ENCODE assay signal across 27 mouse cellular contexts in genomic region chr2:131587521-131587920, GRCm38 (mm10). TPM values are rescaled to one million over a fixed set of nuclear protein-coding genes. Genes with fewer than 3 reads are reported as not detected.
DNase-seq lines count a peak whose midpoint lies in the region; ATAC-seq and TF ChIP-seq lines count a peak whose summit lies in the region.
"Had no signal": no experiment of that assay in that cellular context is flagged by ENCODE, and none has a peak within 500 bp of the region (broad histone marks: within the 10 kb centered on the region; RNA-seq: fewer than 3 reads in every experiment).

No protein-coding gene starts in this region.

- no peaks in the 10 kb centered on the region for H3K4me1 ChIP-seq in midbrain, postnatal 0 days (ENCODE audit: insufficient read depth, low read length)
- H3K4me1 ChIP-seq: embryonic facial prominence, embryonic 10.5 days; embryonic facial prominence, embryonic 13.5 days; forebrain, embryonic 13.5 days; hindbrain, embryonic 12.5 days; hindbrain, embryonic 15.5 days had no signal

- no peak overlapping the region for H3K4me3 ChIP-seq in midbrain, postnatal 0 days (ENCODE audit: low read depth, low read length)
- H3K4me3 ChIP-seq: embryonic facial prominence, embryonic 10.5 days; embryonic facial prominence, embryonic 13.5 days; erythroblast, embryonic 14.5 days; forebrain, embryonic 13.5 days; heart, adult 2 months; hindbrain, embryonic 12.5 days; hindbrain, embryonic 15.5 days had no signal

- H3K9me3 ChIP-seq in midbrain, postnatal 0 days (ENCODE audit: low read length) = no peaks in the 10 kb centered on the region
- H3K9me3 ChIP-seq: embryonic facial prominence, embryonic 10.5 days; embryonic facial prominence, embryonic 13.5 days; forebrain, embryonic 13.5 days; hindbrain, embryonic 12.5 days; hindbrain, embryonic 15.5 days had no signal

- no peak for TF ChIP-seq CTCF in midbrain, postnatal 0 days (IDR thresholded peaks at IDR 0.05)

- H3K27me3 ChIP-seq in midbrain, postnatal 0 days (ENCODE audit: insufficient read depth, low read length) = no peaks in the 10 kb centered on the region
- H3K27me3 ChIP-seq: embryonic facial prominence, embryonic 13.5 days; forebrain, embryonic 13.5 days; hindbrain, embryonic 12.5 days; hindbrain, embryonic 15.5 days had no signal

- no peak overlapping the region for H3K4me2 ChIP-seq in midbrain, postnatal 0 days (ENCODE audit: low read depth, low read length, poor library complexity, severe bottlenecking)
- H3K4me2 ChIP-seq: embryonic facial prominence, embryonic 13.5 days; forebrain, embryonic 13.5 days; heart, embryonic 11.5 days; hindbrain, embryonic 12.5 days; hindbrain, embryonic 15.5 days had no signal

- no peak overlapping the region for H3K27ac ChIP-seq in midbrain, postnatal 0 days (ENCODE audit: low read depth, low read length)
- H3K27ac ChIP-seq: embryonic facial prominence, embryonic 10.5 days; embryonic facial prominence, embryonic 13.5 days; forebrain, embryonic 13.5 days; heart, adult 2 months; hindbrain, embryonic 12.5 days; hindbrain, embryonic 15.5 days had no signal

- DNase-seq in layer of hippocampus, adult 11-12 months (ENCODE audit: low spot score) = peak; percentile 12
- DNase-seq in layer of hippocampus, postnatal 10 days (ENCODE audit: low spot score in 2 of 2) = no peak
- peak; percentile 26 for DNase-seq in layer of hippocampus, adult 9-10 months (ENCODE audit: low spot score)
- peak; percentile 8 to 59 for DNase-seq in layer of hippocampus, postnatal 14 days (ENCODE audit: low spot score in 2 of 2)
- no peak for DNase-seq in heart, adult 9 months (ENCODE audit: low spot score in 2 of 2)
- no peak for DNase-seq in midbrain, postnatal 0 days (ENCODE audit: low spot score)
- DNase-seq: adrenal gland, adult 2 months; adrenal gland, postnatal 14 days; cerebellum, adult 11-12 months; cerebellum, adult 8-10 months; cerebellum, postnatal 10 days; cerebellum, postnatal 36 days; embryo, embryonic 11 days; gastrocnemius, postnatal 10 days; gastrocnemius, postnatal 36 days; heart, adult 2 months had no signal

- ATAC-seq in midbrain, postnatal 0 days (ENCODE audit: low FRiP score) = no peak
- ATAC-seq: CD4-positive, CD25-positive, alpha-beta regulatory T cell, adult 4 months; forebrain, embryonic 13.5 days had no signal

- H3K36me3 ChIP-seq in midbrain, postnatal 0 days (ENCODE audit: insufficient read depth, low read length) = no peaks in the 10 kb centered on the region
- H3K36me3 ChIP-seq: embryonic facial prominence, embryonic 10.5 days; embryonic facial prominence, embryonic 13.5 days; hindbrain, embryonic 12.5 days; hindbrain, embryonic 15.5 days had no signal

- H3K9ac ChIP-seq in midbrain, postnatal 0 days (replicated peaks; ENCODE audit: low read length, poor library complexity, severe bottlenecking) = no peak overlapping the region
- H3K9ac ChIP-seq: embryonic facial prominence, embryonic 13.5 days; forebrain, embryonic 13.5 days; hindbrain, embryonic 12.5 days; hindbrain, embryonic 15.5 days had no signal

- 80% methylated on average over 2 of the region's 2 CpGs for WGBS in midbrain, postnatal 0 days

RNA-seq across cellular contexts. Expression of gene Adra1d, which starts 25.4 kb away (rescaled TPM):
- total RNA-seq in layer of hippocampus, postnatal 10 days (2021) = 10 to 100 TPM; 39.6 to 43.2 TPM
- 10 to 100 TPM; 81.9 to 84.1 TPM for total RNA-seq in layer of hippocampus, postnatal 14 days (2021)
- total RNA-seq in midbrain, postnatal 0 days (2014; rRNA removed) = 0.44 and 0.71 TPM in 2 replicates
- 0.10 and 0.34 TPM in 2 replicates for polyA plus RNA-seq in midbrain, postnatal 0 days (2015; fragmentation: Nextera tagmentation; extraction: Ambion mirVana)
- total RNA-seq: granulocyte monocyte progenitor cell, adult 5-6 weeks; hematopoietic stem cell, adult 5-6 weeks; MEL had no signal
- polyA plus RNA-seq: CD4-positive, CD25-positive, alpha-beta regulatory T cell, adult 4 months; embryonic facial prominence, embryonic 10.5 days; erythroblast, embryonic 14.5 days; forebrain, embryonic 13.5 days had no signal

Comparison
In these comparisons a context has a peak if more than half of its experiments do, and no peak if none do; other contexts are left out.
1. DNase-seq: peak in layer of hippocampus, adult 11-12 months (single experiment), layer of hippocampus, adult 9-10 months (single experiment) and layer of hippocampus, postnatal 14 days (2 of 2); none in layer of hippocampus, postnatal 10 days (0 of 2), heart, adult 9 months (0 of 2) and midbrain, postnatal 0 days (single experiment).
2. RNA of gene Adra1d, which starts 25.4 kb away (total RNA-seq): 81.9 to 84.1 TPM in layer of hippocampus, postnatal 14 days and 39.6 to 43.2 TPM in layer of hippocampus, postnatal 10 days; 0.44 to 0.71 TPM in midbrain, postnatal 0 days; every median in the first group is over 10 times any median in the second.